Mouse (Mus musculus): ENCODE measurements around the gene Ulk3.

Ulk3 gene

DNA sequence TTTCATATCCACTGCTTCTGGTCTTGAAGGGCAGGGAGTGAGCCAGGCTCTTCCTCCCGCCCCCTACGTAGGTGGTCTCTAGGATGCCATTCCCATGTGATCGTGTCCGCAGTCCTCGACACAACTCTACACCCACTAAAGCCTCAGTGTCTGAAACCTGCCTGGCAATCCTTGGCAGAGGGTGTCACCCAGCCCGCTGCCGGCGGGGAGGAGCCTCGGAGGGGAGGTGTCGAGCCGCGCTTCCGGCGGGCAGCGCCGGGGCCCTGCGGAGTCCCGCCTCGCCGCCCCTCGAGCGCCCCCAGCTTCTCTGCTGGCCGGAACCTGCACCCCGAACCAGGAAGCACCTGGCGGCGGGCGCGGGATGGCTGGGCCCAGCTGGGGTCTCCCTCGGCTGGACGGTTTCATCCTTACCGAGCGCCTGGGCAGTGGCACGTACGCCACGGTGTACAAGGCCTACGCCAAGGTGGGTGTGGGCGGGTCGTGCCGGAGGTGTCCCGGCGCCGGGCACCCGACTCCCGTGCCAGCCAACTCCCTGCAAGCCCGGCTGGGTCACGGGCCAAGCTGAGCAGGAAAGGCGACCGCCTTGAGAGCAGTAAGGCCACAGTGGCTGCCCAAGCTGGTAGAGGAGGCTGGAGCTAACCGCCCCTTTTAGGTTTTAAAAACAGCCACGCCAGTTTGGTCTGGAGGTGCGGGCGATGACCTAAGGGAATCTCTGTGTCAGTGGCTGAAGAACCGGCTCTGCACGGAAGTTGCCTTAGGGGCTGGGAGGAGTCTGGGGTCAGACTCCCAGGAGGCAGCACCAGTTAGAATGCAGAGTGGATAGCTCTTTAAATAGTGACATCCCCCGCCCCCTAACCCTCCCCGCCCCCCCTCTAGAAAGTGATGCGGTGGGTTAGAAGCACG, at the start of gene Ulk3:
Ulk3 (plus strand) TSS at position 229 of the 903 bp plus-strand sequence.
- peak; percentile 80 to 83 for DNase-seq

DNA sequence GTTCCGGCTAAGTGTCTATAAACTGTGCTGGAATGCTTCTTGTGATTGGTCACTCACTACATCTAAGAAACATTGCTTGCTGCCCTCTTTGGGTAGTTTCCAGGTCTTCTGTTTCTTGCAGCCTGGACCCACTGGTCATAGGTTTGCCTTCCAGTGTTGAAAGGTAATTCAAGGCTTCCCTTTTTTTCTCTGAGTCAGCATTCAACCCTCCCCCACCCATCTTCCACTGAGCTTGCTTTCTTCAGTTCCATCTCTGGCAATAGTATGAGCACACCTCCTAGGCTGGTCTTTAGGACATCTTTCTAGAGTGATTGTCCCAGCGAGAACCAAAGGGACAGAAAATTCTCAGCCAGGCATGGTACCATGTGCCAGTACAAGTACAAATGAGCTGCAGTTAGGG, 49.7 kb upstream of the Ulk3 start:
- no peak for DNase-seq

DNA sequence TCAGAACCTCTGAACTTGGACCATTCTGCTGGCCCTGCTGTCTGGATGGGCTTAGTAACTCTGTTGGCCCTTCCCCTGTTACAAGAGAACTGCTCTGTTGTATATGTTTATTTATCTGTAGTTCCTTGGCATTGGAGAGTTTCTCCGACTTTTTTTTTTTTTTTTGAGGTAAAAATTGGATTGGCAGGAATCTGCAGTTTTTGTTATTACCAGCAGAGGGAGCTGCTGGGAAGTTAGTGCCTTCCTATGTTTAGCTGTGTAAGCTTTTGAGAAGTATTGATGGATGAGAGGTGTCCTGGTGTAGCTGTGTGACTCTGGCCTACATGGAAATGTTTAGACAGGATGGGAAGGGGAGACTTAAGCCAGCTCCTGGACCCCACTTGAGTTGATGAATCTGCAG, 47.9 kb upstream of the Ulk3 start:
- DNase-seq = peak in 1 of 2 experiments; percentile 45

DNA sequence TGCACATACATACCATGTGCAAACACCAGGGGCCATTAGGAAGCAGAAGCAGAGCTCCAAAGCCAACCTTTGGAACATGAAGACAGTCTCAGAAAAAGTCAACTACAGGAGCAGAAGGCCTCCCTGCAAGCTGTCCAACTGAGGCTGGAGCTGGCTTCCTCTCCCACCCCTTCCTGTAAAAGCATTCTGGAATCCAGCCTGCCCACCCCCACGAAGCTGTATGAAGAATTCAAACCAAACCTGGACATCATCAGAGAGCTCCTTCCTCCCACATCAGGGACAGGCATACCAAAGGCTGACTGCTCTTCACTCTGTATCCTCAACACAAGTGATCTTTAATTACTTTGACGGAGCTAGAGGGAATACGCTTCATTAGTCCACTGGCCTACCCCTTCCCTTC, 45.3 kb upstream of the Ulk3 start:
- no peak for DNase-seq

DNA sequence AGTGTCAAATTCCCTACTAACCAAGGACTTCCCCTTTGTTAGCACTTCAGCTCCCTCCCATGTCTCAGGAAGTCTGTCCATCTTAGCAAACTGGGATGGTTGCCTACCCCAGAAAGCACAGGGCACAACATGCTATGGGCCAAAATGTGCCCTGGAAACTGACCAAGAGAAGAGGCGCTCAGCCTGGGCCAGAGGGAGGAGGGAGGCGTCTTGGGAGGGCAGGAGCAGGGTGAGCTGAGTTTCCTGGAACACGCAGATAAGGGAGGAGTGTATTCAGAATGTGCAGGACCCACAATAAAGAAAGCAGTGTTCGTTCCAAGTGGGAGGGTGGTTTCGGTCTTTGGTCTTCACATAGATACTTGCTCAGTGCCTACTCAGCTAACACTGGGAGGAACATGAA, 42.0 kb upstream of the Ulk3 start:
- DNase-seq = peak in 1 of 2 experiments; percentile 39

DNA sequence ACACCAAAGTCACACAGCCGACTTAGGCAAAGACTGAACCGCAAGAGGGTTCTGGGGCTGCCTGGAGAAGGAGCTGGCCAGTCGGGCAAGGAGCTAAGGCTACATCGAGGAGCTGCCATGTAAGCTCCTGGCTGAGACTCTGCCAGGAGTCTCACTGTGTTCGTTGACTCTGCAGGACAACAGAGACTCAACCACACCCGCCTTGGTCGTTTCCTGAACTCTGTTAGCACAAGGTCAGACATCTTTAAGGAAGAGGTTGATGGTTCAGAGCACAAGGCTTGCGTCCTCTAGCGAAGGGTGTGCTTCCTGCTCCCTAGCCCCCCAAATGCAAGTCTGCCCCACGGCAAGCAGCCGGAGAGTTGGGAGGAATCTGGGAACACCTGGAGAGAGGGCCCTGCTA, 41.4 kb upstream of the Ulk3 start:
- no peak for DNase-seq

DNA sequence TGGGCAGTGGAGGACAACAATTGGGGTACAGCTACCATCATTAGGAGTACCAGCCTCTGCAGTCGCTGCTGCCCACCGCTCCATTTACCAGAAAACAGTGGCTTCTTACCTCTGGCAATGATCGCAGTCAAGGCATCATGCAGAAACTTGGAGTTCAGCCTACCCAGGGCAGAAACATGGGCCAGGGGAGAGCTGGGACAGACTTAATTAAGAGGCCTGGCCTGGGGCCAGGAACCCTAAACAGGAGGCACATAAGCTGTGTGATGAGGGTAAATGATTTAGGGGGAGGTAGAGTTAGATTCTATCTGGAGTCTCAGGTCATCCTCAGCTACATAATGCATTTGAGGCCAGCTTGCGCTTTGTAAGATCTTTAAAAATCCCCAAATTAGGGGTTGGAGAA, 40.1 kb upstream of the Ulk3 start:
- DNase-seq = no peak

DNA sequence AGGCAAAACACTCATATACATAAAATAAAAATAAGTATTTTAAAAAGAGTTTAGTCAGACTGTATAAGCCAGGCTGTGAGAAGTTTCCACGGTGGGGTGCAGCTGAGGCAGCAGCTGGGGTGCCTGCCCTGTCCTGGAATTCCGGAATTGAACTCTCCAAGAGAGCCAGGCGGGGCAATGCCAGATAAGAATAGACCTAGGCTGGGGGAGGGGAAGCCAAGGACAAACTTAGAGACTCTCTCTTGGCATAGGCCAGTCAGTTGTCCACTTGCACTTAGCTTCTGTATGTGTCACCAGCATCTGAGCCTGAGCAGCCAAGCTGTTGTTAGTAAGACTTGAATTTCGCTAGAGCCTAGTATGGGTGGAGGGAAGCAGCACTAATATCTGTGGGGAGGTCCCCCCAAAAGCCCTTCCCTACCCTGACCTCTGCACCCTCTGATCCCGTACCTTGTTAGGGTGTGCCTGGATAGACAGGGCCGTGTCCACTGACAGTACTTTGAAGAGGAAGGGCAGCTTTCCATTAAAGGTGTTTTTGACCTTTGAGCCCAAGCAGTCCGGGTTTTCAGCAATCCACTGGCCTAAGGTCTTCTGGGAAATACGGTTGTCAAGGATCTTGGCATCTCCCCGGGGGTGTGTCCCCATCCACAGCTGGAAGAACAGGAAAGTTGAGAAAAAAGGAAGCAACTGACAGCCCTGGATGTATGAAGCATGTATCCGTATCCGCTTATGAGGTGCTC, 39.0 kb upstream of the Ulk3 start:
- peak; percentile 73 to 76 for DNase-seq

DNA sequence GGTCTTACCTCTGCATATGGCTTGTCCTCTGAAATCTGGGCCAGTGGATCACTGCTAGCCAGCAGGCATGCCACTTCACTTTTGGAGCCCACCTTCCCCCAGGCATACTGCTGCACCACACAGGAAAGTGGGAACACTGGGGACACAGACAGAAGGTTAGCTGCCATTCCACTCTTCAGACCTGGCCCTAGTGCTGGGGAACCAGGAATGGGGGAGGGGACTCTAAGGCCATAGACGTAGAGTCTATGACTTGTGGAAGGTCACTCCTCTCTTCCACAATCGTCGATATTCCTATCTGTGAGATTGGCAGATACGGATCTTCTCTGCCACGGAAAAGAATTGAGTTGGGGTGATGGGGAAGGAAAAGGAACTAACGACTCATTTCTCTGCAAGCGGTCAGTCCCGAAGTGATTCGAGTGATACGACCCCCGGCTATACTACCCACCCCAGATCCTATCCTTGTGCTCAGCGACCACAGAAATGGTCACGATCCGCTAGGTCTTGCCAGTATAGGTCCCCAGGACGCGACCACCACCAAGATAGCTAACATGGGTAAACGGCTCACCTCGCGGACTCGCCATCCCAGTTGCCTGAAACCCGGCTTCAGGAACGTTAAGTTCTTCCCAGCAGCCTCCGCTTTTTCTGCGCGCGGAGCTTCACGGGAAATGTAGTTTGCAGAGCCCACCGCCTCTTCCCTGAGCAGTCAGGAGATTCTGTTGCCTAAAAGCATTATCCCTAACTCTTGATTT, 36.9 kb upstream of the Ulk3 start, which contains the start of gene Mpi:
Mpi (minus strand) TSS at position 625 of the 749 bp plus-strand sequence.
- DNase-seq = peak; percentile 54 to 71

DNA sequence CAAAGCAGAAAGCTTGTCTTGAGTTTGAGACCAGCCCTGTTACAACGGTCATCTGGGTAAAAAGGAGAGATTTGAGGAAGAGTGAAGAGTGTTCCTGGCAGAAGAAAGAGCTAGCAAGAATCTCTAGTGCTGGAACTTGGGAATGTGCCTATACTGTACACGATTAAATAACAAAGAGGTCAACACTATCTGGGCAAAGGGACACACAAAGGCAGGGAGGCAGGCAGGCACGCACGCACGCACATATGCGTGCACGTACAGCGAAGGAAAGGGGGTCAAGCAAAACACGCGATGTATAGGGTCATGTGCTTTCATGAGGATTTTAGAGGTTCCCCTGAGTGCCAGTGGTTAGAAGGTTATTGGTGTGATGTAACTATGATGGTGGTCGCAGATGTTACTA, 36.1 kb upstream of the Ulk3 start:
- DNase-seq = no peak

DNA sequence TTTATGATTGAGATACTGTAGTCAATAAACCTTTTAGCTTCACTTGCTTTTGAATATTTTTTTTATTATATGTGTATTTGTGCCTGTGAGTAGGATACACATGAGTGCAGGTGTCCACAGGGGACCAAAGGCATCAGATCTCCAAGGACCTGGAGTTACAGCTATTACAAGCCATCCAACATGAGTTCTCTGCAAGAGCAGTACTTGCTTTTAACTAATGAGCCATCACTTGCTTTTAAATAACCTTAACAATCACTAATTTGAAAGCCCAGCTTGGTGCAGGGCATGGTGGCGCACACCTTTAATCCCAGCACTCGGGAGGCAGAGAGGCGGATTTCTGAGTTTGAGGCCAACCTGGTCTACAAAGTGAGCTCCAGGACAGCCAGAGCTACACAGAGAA, 34.5 kb upstream of the Ulk3 start:
- no peak for DNase-seq

DNA sequence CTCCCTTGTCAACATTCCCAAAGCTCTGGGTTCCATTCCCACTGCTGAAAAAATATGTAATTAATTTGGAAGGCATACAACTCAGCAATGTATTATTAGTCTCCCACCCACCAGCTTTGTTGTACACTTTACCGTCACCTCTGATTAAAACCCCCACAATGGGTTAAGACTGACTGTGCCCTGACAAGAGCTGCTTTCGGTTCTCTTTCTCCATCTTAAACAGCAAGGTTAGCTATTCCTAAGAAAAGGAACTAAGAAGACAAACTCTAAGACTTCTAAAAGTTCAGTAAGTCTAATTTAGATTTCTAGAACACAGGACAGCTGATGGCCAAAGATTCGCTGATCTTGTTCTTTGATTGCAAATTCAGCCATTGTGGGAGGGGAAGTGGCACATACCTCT, 32.0 kb upstream of the Ulk3 start:
- DNase-seq = no peak

DNA sequence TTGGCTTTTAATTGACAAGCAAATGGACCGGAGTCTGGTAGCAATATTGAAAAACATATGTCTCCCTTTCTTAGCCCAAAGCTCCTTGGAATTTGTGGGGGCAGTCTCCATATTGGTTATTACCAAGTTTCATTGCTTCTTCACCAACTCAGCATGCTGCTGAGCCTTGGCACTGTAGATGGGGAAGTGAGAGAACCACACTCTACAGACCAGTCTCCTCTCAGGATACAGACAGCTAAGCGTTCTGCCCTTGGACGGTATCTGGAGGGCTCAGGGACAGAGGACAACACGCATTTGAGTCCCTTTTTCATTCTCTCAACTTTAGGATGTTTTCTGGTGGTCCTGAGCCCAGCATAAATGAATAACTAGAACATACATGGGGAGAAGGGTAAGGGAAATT, 30.6 kb upstream of the Ulk3 start:
- DNase-seq = no peak

DNA sequence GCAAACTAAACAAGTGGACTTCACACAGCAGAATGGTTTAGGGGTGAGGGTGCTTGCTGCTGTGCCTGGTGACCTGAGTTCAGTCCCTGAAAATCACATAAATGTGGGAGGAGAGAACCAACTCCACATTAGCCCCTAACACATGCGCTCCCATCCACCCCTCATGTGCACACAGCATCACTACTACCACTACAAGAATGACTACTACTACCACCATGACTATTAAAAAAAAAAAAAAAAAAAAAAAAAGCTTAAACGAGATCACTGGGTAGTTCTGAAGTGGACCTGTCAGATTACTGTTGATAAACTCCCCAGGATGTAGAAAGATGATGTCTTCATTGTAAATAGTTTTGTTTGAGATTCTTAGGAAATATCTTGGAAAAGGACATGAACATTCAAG, 29.7 kb upstream of the Ulk3 start:
- DNase-seq = no peak

DNA sequence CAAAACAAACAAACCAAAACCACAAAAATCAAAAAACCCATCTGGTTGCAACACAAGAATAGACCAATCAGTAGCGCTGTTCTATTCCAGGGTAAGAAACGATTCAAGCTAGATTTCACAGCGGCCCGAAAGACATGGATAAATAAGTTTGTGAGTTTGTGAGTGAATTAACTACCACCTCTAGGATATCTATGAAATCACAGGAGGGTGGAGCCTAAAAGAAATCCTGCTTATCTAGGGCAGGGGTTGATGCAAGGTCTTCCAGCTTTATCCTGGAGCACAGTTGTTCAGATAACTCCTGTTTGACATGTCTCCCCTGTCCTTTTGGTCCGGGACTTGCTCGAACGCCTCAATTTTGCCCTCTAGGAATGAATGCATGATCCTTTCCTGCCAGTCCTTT, 29.0 kb upstream of the Ulk3 start:
- no peak for DNase-seq

DNA sequence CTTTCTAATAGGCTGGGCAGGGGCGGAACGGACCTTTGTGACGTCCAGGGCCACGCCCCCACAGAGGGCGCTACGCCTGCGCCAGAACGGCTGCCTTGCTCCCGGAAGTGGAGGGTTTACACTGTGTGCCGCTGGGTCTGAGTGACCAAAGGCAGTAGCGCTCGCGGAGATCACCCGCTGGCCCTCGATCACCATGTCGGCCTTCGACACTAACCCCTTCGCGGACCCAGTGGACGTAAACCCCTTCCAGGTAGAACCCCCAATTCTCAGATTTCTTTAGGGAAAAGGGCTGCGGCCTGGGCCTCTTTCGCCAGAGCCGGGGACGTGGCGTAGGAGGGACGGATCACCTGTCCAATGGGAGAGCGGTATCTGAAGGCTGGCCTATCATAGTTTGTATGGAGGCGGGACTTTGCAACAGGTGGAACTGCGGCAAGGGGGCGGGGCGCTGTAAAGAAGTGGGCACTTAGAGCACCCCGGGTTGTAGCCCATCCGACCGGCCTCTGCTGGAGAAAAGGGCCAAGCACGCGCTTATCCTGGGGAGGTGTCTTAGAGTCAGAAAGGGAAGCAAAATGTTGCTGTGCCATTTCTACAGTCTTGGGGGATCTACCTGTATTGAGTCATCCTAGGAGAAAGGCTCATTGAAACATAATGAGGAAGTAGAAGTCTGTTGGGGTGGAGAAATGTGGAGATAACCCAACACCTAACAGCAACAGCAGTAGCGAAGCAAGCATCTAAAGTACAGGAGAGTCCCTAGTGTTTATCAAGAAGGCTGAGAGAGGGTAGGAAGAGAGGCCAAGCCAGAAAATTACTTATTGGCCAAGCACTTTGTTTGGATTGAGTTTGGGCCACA, 28.2 kb upstream of the Ulk3 start, which contains the start of gene Scamp2:
Scamp2 (plus strand) TSS at position 83 of the 850 bp plus-strand sequence.
- peak; percentile 94 to 96 for DNase-seq

DNA sequence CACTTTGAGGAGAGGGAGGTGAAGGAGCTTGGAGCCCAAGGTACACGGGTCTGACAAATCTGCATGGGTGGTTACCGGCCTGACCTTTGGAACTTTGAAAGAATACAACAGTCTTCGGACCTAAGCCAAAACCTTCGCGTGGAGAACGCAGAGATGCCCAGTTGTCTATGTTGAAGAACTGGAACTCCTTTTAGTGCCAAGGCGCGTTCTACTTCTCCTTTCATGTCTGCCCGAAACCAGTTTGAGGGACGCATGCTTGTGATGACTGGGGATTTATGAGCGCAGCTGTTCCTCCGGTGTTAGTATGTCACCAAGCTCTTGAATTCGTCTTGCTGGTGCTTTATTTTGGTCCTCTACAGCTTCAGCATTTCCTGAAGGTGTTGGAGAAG, 27.5 kb upstream of the Ulk3 start:
- peak; percentile 74 to 81 for DNase-seq

DNA sequence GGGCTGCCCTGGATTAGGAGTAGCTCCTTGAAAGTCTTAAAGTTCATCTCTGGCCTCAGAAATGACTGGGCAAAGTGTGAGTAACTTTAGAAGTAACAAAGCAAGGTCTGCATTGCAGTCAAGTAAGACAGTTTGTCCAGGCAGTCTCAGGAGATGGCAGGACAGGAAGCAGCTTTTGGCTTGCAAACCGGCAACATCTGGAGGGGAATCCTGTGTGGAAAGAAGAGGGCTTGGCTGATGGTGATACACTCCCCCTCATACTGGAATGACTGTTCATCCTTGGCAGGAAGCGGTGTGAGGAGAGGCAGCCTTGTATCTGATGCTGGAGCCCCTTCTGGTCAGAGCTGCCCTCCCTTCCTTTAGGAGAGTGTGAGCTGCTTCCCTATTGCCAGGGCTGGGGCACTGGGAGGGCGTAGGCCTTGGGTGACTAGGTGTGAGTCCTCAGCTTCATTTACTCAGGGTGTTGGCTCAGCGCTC, 26.3 kb upstream of the Ulk3 start:
- peak; percentile 53 to 68 for DNase-seq

DNA sequence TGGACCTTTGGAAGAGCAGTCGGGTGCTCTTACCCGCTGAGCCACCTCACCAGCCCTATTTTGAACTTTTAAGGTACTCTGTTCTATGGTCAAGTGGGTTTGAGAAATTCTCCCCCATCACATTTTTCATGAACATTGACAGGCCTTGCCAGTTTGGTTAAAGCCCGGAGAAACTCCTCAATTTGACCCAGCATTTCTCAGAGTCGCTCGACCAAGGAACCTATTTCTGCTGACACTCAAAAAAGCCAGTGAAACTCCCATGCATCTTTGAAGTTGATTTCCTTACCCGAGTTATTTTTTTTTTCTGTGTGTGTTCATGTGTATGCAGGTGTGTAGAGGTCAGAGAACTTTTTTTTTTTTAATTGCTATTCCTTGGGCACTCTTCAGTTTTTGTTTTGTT, 24.6 kb upstream of the Ulk3 start:
- DNase-seq = peak; percentile 61 to 87

DNA sequence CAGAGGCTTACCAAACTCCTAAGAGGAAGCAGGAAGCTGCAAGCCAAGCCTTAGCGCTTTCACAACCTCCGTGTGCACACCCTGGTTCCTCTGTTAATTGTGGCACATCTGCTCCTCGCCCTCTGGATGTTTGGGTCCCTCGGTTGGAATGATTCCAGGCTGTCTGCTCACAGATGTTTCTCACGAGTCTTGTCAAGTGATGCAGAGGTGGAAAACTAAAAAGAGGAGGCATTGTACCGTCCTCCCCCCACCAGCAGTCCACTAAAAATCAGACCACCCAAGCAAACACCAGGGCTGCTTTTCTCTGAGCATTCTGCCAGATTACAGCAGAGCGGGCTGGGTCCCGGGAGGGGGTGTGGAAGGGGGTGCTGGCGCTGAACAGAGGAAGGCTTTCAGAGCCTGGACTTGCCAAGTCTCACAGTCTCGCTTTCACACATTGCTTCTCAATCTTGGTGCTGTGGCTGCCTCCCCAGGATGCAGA, 23.5 kb upstream of the Ulk3 start:
- no peak for DNase-seq

DNA sequence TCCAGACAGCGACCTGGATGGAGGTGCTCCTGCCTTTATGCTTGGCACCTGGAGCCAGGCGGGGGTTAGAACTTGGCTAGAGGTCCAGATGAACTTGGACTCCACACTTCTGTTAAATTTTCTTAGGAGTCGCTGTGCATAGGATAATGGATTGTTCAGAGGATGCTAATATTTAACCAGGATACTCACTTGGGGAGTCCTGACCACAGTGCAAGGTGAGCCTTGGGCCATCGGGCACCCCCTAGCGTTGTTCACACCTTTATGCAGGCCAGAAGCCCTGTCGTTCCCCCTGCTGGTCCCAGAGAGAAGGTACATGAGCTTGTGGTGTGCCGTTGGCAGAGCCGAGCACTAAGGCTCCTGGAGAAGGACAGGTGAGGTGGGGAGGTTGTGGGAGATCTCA, 22.4 kb upstream of the Ulk3 start:
- DNase-seq = peak; percentile 80 to 90

DNA sequence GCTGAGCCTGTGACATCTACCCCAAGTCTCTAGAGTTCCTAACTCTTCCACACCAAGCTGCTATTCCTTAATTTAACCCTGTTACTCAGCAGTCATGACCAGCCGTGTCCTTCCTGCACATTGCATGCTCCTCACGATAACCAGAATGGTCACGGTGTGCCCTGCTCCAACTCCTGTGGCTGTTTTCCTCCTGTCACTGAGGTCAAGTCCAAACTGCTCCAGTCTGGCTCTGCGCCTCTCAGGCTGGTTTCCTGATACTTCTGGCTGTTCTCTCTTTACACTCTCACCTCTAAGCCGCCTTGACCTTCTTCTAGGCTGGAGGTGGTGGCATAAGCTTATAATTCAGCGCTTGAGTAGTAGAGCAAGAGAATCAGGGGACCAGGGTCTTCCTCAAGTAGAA, 20.8 kb upstream of the Ulk3 start:
- DNase-seq = peak; percentile 54 to 68

All from kidney, adult 8-10 months (tissue).